Mouse (Mus musculus) small intestine, adult 2 months (tissue): ENCODE results near the gene Ntm.

Source experiments
- CTCF ChIP-seq: fragments of 200-500 bp; IDR thresholded peaks from 2 replicates; pipeline ENCODE4 v1.5.1; 2012; ENCODE audit warnings: low read depth, mild to moderate bottlenecking, control low read depth, inconsistent platforms, low read length, moderate library complexity, mixed read lengths; ENCODE audit not compliant: insufficient replicate concordance, insufficient read length; ENCODE audit errors: extremely low read depth
- POLR2A ChIP-seq: fragments of 200-500 bp; IDR thresholded peaks from 2 replicates; pipeline ENCODE4 v1.6.1; 2012; ENCODE audit warnings: low read depth, mild to moderate bottlenecking, control low read depth, inconsistent platforms, low read length, moderate library complexity

DNA sequence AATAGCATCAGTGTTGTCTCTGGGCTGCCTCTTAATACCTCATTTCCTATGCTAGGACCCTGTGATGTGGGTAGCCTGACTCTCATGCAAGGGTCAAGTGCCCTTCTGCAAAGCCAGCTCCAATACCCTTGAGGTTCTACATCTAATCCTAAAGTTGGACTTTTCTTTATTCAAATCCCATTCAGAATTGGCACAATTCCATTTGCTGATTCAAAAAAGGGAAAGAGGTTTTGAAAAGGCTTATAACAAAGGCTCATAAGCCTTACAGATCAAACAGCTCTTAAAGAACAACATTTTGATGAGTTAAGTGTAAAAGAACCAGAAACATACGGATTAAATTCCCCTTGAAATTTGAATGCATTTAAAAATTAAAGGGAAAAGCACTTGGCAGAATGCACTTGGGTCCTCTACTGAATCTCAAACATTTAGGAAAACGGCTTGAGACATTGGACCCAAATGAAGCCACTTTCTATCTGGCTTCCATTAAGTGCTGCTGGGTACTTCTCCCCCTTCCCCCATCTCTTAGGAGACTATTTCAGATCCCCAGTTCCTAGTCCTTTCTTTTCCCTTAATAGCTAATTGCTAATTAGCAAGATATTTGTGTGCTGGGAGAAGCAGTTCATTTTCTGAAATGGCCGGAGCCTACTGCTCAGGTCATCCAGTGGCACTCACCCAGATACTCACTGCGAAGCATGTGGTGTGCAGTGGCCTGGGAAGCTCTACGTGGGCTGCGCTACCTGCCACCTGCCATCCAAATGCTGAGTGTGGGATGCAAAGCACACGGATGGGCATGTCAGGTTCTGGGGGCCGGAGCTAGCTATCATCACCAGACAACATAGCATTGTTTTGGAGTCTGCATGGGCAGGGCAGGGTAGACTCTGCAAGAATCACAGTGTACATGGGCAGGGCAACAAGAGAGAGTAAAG is 720.2 kb downstream of the Ntm start:
- TF ChIP-seq CTCF = no peak
- TF ChIP-seq POLR2A = no peak
